In the genomic region with DNA sequence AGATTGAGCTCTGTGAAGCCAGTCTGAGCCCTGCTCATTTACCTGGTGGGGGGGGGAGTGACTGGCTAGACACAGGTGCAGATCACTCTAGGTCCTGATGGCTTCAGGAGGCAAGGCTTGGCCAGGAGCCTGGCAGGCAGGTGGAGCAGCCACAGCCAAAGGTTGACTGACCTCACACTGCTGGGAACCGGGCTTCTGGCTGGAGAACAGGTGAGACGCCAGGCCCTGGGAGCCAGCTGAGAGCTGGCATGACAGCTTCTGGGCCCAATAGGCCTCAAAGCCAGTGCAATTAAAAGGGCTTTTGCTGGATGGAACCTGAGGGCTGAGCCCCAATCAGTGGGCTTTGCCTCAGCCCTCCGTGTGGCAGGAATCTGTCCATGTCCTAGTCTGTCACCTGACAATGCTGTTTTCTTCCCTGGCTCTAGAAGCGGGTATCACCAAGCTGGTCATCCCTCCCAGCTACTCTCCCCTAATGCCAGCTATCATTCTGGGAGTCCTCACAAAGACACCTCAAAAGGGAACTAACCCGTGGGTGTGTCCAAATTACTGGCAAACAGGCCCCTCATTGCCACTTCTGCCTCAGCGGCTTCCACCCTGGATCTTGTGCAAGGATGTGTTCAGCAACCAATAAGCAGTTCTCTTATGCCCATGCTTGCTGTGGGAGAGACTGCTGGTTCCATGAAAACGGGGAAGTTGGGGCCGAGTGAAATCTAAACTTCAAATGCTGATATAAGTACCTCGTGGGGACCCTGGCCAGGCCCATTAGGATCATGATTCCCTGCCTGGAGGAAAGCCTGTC, we compare ENCODE assay signal across 9 mouse cellular contexts. TPM values are rescaled to one million over a fixed set of nuclear protein-coding genes. Genes with fewer than 3 reads are reported as not detected.
DNase-seq lines count a peak whose midpoint lies in the region; ATAC-seq and TF ChIP-seq lines count a peak whose summit lies in the region.
"Had no signal": no experiment of that assay in that cellular context is flagged by ENCODE, and none has a peak within 500 bp of the region (broad histone marks: within the 10 kb centered on the region; RNA-seq: fewer than 3 reads in every experiment).

No protein-coding gene starts in this region.

- H3K9ac ChIP-seq in stomach, embryonic 16.5 days (ENCODE audit: low read length), result no peak overlapping the region; the same call in 1 of the 2 replicates
- no peak overlapping the region for H3K9ac ChIP-seq in stomach, postnatal 0 days (ENCODE audit: low read length)
- no peak overlapping the region for H3K9ac ChIP-seq in liver, embryonic 12.5 days
- H3K9ac ChIP-seq in midbrain, embryonic 13.5 days (replicated peaks), result no peak overlapping the region
- H3K9ac ChIP-seq: embryonic facial prominence, embryonic 13.5 days had no signal

- no peak for TF ChIP-seq EP300 in stomach, postnatal 0 days (optimal IDR thresholded peaks at IDR 0.05)

- H3K27me3 ChIP-seq in stomach, embryonic 16.5 days (ENCODE audit: control insufficient read depth, insufficient read depth, low read length), result no peaks in the 10 kb centered on the region
- no peaks in the 10 kb centered on the region for H3K27me3 ChIP-seq in stomach, postnatal 0 days (ENCODE audit: control insufficient read depth, insufficient read depth, low read length)
- 0 out of 2 replicates have a peak, but pooled peaks cover 3% of the 10 kb centered on the region for H3K27me3 ChIP-seq in liver, embryonic 12.5 days (replicated peaks)
- H3K27me3 ChIP-seq in midbrain, embryonic 13.5 days, result no peaks in the 10 kb centered on the region
- H3K27me3 ChIP-seq: embryonic facial prominence, embryonic 13.5 days had no signal

- TF ChIP-seq CTCF in stomach, postnatal 0 days (IDR thresholded peaks at IDR 0.05; ENCODE audit: low read depth), result no peak

- H3K9me3 ChIP-seq in stomach, embryonic 16.5 days (replicated peaks; ENCODE audit: control insufficient read depth, low read length), result no peaks in the 10 kb centered on the region
- no peaks in the 10 kb centered on the region for H3K9me3 ChIP-seq in stomach, postnatal 0 days (ENCODE audit: control insufficient read depth, low read length)
- no peaks in the 10 kb centered on the region for H3K9me3 ChIP-seq in liver, embryonic 12.5 days (replicated peaks)
- no peaks in the 10 kb centered on the region for H3K9me3 ChIP-seq in midbrain, embryonic 13.5 days
- H3K9me3 ChIP-seq: embryonic facial prominence, embryonic 13.5 days had no signal

- H3K4me3 ChIP-seq in stomach, embryonic 16.5 days (replicated peaks; ENCODE audit: low read length), result no peak overlapping the region
- no peak overlapping the region for H3K4me3 ChIP-seq in stomach, postnatal 0 days (ENCODE audit: low read depth, low read length)
- H3K4me3 ChIP-seq in liver, embryonic 12.5 days, result no peak overlapping the region
- H3K4me3 ChIP-seq in midbrain, embryonic 13.5 days (replicated peaks), result no peak overlapping the region
- H3K4me3 ChIP-seq: embryonic facial prominence, embryonic 13.5 days; left cerebral cortex, adult 2 months had no signal

- H3K4me2 ChIP-seq in stomach, embryonic 16.5 days (ENCODE audit: low read depth, low read length), result no peak overlapping the region
- H3K4me2 ChIP-seq in stomach, postnatal 0 days (replicated peaks; ENCODE audit: low read depth), result no peak overlapping the region
- no peak overlapping the region for H3K4me2 ChIP-seq in liver, embryonic 12.5 days
- H3K4me2 ChIP-seq in midbrain, embryonic 13.5 days (replicated peaks), result no peak overlapping the region
- H3K4me2 ChIP-seq: embryonic facial prominence, embryonic 13.5 days had no signal

- DNase-seq in stomach, postnatal 0 days (ENCODE audit: low spot score), result no peak
- no peak for DNase-seq in frontal cortex, postnatal 10 days (ENCODE audit: low spot score in 2 of 2)

- ATAC-seq in stomach, embryonic 16.5 days (ENCODE audit: insufficient read depth, low FRiP score), result no peak
- no peak; the same call in 1 of the 2 replicates for ATAC-seq in stomach, postnatal 0 days (ENCODE audit: low FRiP score, low TSS enrichment)
- peak; percentile 72 for ATAC-seq in common myeloid progenitor, adult 5-6 weeks (replicated peaks; ENCODE audit: low read depth, poor library complexity, severe bottlenecking)
- ATAC-seq in liver, embryonic 12.5 days, result no peak
- ATAC-seq in megakaryocyte-erythroid progenitor cell, adult 5-6 weeks (replicated peaks; ENCODE audit: low FRiP score, low TSS enrichment, poor library complexity, severe bottlenecking), result no peak
- ATAC-seq in midbrain, embryonic 13.5 days, result no peak

- peaks cover 14% of the 10 kb centered on the region; the same call in 1 of the 2 replicates for H3K36me3 ChIP-seq in stomach, embryonic 16.5 days (ENCODE audit: control insufficient read depth, insufficient read depth, low read length)
- peaks cover 11% of the 10 kb centered on the region for H3K36me3 ChIP-seq in stomach, postnatal 0 days (ENCODE audit: control insufficient read depth, insufficient read depth, low read length)
- H3K36me3 ChIP-seq in liver, embryonic 12.5 days, result peaks cover 34% of the 10 kb centered on the region
- H3K36me3 ChIP-seq in midbrain, embryonic 13.5 days, result peaks cover 38% of the 10 kb centered on the region

- WGBS in stomach, embryonic 16.5 days, result 66% methylated on average over 9 of the region's 9 CpGs
- WGBS in stomach, postnatal 0 days, result 59% methylated on average over 9 of the region's 9 CpGs
- 47% methylated on average over 9 of the region's 9 CpGs for WGBS in liver, embryonic 12.5 days (ENCODE audit: insufficient replicate concordance)
- WGBS in midbrain, embryonic 13.5 days, result 75% methylated on average over 9 of the region's 9 CpGs

- H3K27ac ChIP-seq in stomach, embryonic 16.5 days (ENCODE audit: low read length), result peak overlapping the region; percentile 46
- H3K27ac ChIP-seq in stomach, postnatal 0 days (replicated peaks), result no peak overlapping the region
- 0 out of 2 replicates have a peak overlapping the region, but pooled peaks have one; percentile 11 for H3K27ac ChIP-seq in liver, embryonic 12.5 days
- H3K27ac ChIP-seq in midbrain, embryonic 13.5 days, result no peak overlapping the region
- H3K27ac ChIP-seq: embryonic facial prominence, embryonic 13.5 days; left cerebral cortex, adult 2 months had no signal

- H3K4me1 ChIP-seq in stomach, embryonic 16.5 days (ENCODE audit: control insufficient read depth, insufficient read depth, low read length), result 0 out of 2 replicates have a peak, but pooled peaks cover 4% of the 10 kb centered on the region
- H3K4me1 ChIP-seq in stomach, postnatal 0 days (replicated peaks; ENCODE audit: control insufficient read depth, insufficient read depth), result no peaks in the 10 kb centered on the region
- H3K4me1 ChIP-seq in liver, embryonic 12.5 days, result no peaks in the 10 kb centered on the region; the same call in 1 of the 2 replicates
- H3K4me1 ChIP-seq in midbrain, embryonic 13.5 days (replicated peaks), result peaks cover 4% of the 10 kb centered on the region; the same call in 1 of the 2 replicates
- H3K4me1 ChIP-seq: embryonic facial prominence, embryonic 13.5 days had no signal

RNA-seq across cellular contexts. Expression of gene Iffo2, which starts 36.9 kb away (rescaled TPM):
- polyA plus RNA-seq in stomach, embryonic 16.5 days (2015; fragmentation: Nextera tagmentation; extraction: Ambion mirVana), result 1.8 and 2.4 TPM in 2 replicates
- 3.8 and 4.0 TPM in 2 replicates for polyA plus RNA-seq in stomach, postnatal 0 days (2015; fragmentation: Nextera tagmentation; extraction: Ambion mirVana)
- 1.1 and 1.3 TPM in 2 replicates for total RNA-seq in common myeloid progenitor, adult 5-6 weeks (2017)
- polyA plus RNA-seq in liver, embryonic 12.5 days (2016; fragmentation: Nextera tagmentation; extraction: Ambion mirVana), result 1.8 and 2.3 TPM in 2 replicates
- total RNA-seq in megakaryocyte-erythroid progenitor cell, adult 5-6 weeks (2014; fragmentation: Nextera tagmentation), result 0.35 and 0.37 TPM in 2 replicates
- 0.23 and 0.34 TPM in 2 replicates for total RNA-seq in megakaryocyte-erythroid progenitor cell, adult 5-6 weeks (2017)
- 4.4 and 4.6 TPM in 2 replicates for polyA plus RNA-seq in midbrain, embryonic 13.5 days (2015; fragmentation: Nextera tagmentation; extraction: Ambion mirVana)

Comparison
In these comparisons a context has a peak if more than half of its experiments do, and no peak if none do; other contexts are left out.
1. H3K27ac ChIP-seq: peak in stomach, embryonic 16.5 days (single experiment) and liver, embryonic 12.5 days (single experiment); none in stomach, postnatal 0 days (single experiment) and midbrain, embryonic 13.5 days (single experiment).